Mouse (Mus musculus) megakaryocyte progenitor cell, adult 5-6 weeks (primary cell): ENCODE measurements around the gene Cnn2. TPM values are rescaled to one million over a fixed set of nuclear protein-coding genes. Genes with fewer than 3 reads are reported as not detected.
A peak's percentile ranks its signal among the peaks of the same experiment; 100 is the strongest.
"Not testable (repeated sequence)": the region's sequence is repeated elsewhere in the genome, so short reads cannot be mapped to it uniquely, and the experiment has no call there.

ENCODE experiments used
- ATAC-seq: replicated peaks from 2 replicates; pipeline ENCODE4 v1.8.0; 2016; ENCODE audit warnings: mild to moderate bottlenecking, moderate TSS enrichment, inconsistent platforms; ENCODE audit not compliant: poor library complexity
- total RNA-seq, 2 experiments: library from RNA; stranded (forward) in 1 of 2; stranded (reverse) in 1 of 2; fragments of 157-497, 149-512 nt in 1 of 2; fragments of 200-1000 nt in 1 of 2; gene quantifications; 2 replicates each; pipeline versions ENCODE4 v1.2.3 to v1.2.4; 2015 to 2017

Cnn2 gene
- total RNA-seq, 2 experiments from 2014 or later: 52.8 to 84.1 TPM

GRCm38 (mm10) chr10:80033511-80034391 lies 45.4 kb downstream of the Cnn2 start:
- peak; percentile 54 for ATAC-seq

GRCm38 (mm10) chr10:80035148-80035547 lies 46.8 kb downstream of the Cnn2 start:
- ATAC-seq: no peak

GRCm38 (mm10) chr10:80035686-80036085 lies 47.3 kb downstream of the Cnn2 start:
- ATAC-seq: no peak

- ATAC-seq: no peak
Measured at GRCm38 (mm10) chr10:80036832-80037231, 48.4 kb downstream of the Cnn2 start.

- peak; percentile 95 for ATAC-seq
Measured at GRCm38 (mm10) chr10:80039559-80039979, 51.2 kb downstream of the Cnn2 start, which contains the start of gene Polr2e. Gene Polr2e (minus strand): TSS chr10:80039795.

- not testable (repeated sequence) for ATAC-seq
Measured at GRCm38 (mm10) chr10:80041409-80042060, 53.2 kb downstream of the Cnn2 start.

GRCm38 (mm10) chr10:80044087-80044486 lies 55.7 kb downstream of the Cnn2 start:
- ATAC-seq: 0 out of 2 replicates have a peak, but pooled peaks have one; percentile 9

GRCm38 (mm10) chr10:80045364-80045763 lies 57.0 kb downstream of the Cnn2 start:
- not testable (repeated sequence) for ATAC-seq

Other genes with a start within 250 kb of the Cnn2 start
Only the 30 nearest of the 33 such genes appear.
- gene Rnf126, start 221.6 kb upstream of the Cnn2 start, total RNA-seq (2015): 55.6 and 63.0 TPM in 2 replicates
- 18.4 and 20.2 TPM in 2 replicates for gene Rnf126, start 221.6 kb upstream of the Cnn2 start, total RNA-seq (2017)
- gene Fstl3, start 211.3 kb upstream of the Cnn2 start, total RNA-seq (2015): 1.6 and 2.7 TPM in 2 replicates
- gene Fstl3, start 211.3 kb upstream of the Cnn2 start, total RNA-seq (2017): 1.3 and 3.6 TPM in 2 replicates
- gene Prss57, start 197.6 kb upstream of the Cnn2 start, total RNA-seq (2015): 160 and 189 TPM in 2 replicates
- gene Prss57, start 197.6 kb upstream of the Cnn2 start, total RNA-seq (2017): 95.1 and 100.0 TPM in 2 replicates
- gene Palm, start 195.0 kb upstream of the Cnn2 start, total RNA-seq (2015): 65.3 and 71.4 TPM in 2 replicates
- 43.4 and 53.4 TPM in 2 replicates for gene Palm, start 195.0 kb upstream of the Cnn2 start, total RNA-seq (2017)
- not detected in 2 replicates for gene Misp, start 167.6 kb upstream of the Cnn2 start, total RNA-seq (2015)
- 0.58 TPM in 1 of 2 replicates, not detected in the other for gene Misp, start 167.6 kb upstream of the Cnn2 start, total RNA-seq (2017)
- 218 and 262 TPM in 2 replicates for gene Ptbp1, start 134.2 kb upstream of the Cnn2 start, total RNA-seq (2015)
- gene Ptbp1, start 134.2 kb upstream of the Cnn2 start, total RNA-seq (2017): 172 and 187 TPM in 2 replicates
- gene Prtn3, start 114.1 kb upstream of the Cnn2 start, total RNA-seq (2015): 3,382 and 3,510 TPM in 2 replicates
- gene Prtn3, start 114.1 kb upstream of the Cnn2 start, total RNA-seq (2017): 738 and 1,001 TPM in 2 replicates
- 39.0 and 41.2 TPM in 2 replicates for gene Plppr3, start 114.0 kb upstream of the Cnn2 start, total RNA-seq (2015)
- gene Plppr3, start 114.0 kb upstream of the Cnn2 start, total RNA-seq (2017): 93.9 and 96.9 TPM in 2 replicates
- gene Elane, start 102.3 kb upstream of the Cnn2 start, total RNA-seq (2015): 6,143 and 8,228 TPM in 2 replicates
- 2,359 and 2,989 TPM in 2 replicates for gene Elane, start 102.3 kb upstream of the Cnn2 start, total RNA-seq (2017)
- 0.49 and 0.56 TPM in 2 replicates for gene Cfd, start 97.7 kb upstream of the Cnn2 start, total RNA-seq (2015)
- gene Cfd, start 97.7 kb upstream of the Cnn2 start, total RNA-seq (2017): 1.2 TPM in 1 of 2 replicates, not detected in the other
- 13.9 and 14.4 TPM in 2 replicates for gene Med16, start 79.7 kb upstream of the Cnn2 start, total RNA-seq (2015)
- gene Med16, start 79.7 kb upstream of the Cnn2 start, total RNA-seq (2017): 22.1 and 24.8 TPM in 2 replicates
- not detected in 2 replicates for gene Gm26602, start 77.7 kb upstream of the Cnn2 start, total RNA-seq (2015)
- not detected in 2 replicates for gene Gm26602, start 77.7 kb upstream of the Cnn2 start, total RNA-seq (2017)
- 0.15 TPM in 2 replicates for gene Kiss1r, start 71.6 kb upstream of the Cnn2 start, total RNA-seq (2015)
- 0.25 and 1.3 TPM in 2 replicates for gene Kiss1r, start 71.6 kb upstream of the Cnn2 start, total RNA-seq (2017)
- gene R3hdm4, start 67.4 kb upstream of the Cnn2 start, total RNA-seq (2015): 72.3 and 78.7 TPM in 2 replicates
- gene R3hdm4, start 67.4 kb upstream of the Cnn2 start, total RNA-seq (2017): 35.1 and 50.7 TPM in 2 replicates
- 19.9 and 21.6 TPM in 2 replicates for gene Arid3a, start 61.5 kb upstream of the Cnn2 start, total RNA-seq (2015)
- gene Arid3a, start 61.5 kb upstream of the Cnn2 start, total RNA-seq (2017): 31.0 and 32.2 TPM in 2 replicates
- 36.8 and 57.4 TPM in 2 replicates for gene Wdr18, start 28.4 kb upstream of the Cnn2 start, total RNA-seq (2015)
- gene Wdr18, start 28.4 kb upstream of the Cnn2 start, total RNA-seq (2017): 24.6 and 29.7 TPM in 2 replicates
- gene Grin3b, start 17.9 kb upstream of the Cnn2 start, total RNA-seq (2015): not detected in 2 replicates
- gene Grin3b, start 17.9 kb upstream of the Cnn2 start, total RNA-seq (2017): not detected in 2 replicates
- 38.9 and 44.2 TPM in 2 replicates for gene Tmem259, start 4.3 kb upstream of the Cnn2 start, total RNA-seq (2015)
- 44.6 and 54.8 TPM in 2 replicates for gene Tmem259, start 4.3 kb upstream of the Cnn2 start, total RNA-seq (2017)
- gene Abca7, start 7.9 kb downstream of the Cnn2 start, total RNA-seq (2015): 15.4 and 15.8 TPM in 2 replicates
- gene Abca7, start 7.9 kb downstream of the Cnn2 start, total RNA-seq (2017): 17.0 and 17.5 TPM in 2 replicates
- 64.1 and 69.0 TPM in 2 replicates for gene Arhgap45, start 28.1 kb downstream of the Cnn2 start, total RNA-seq (2015)
- gene Arhgap45, start 28.1 kb downstream of the Cnn2 start, total RNA-seq (2017): 112 and 121 TPM in 2 replicates
- gene Polr2e, start 51.2 kb downstream of the Cnn2 start, total RNA-seq (2015): 93.3 and 99.5 TPM in 2 replicates
- 74.3 and 89.9 TPM in 2 replicates for gene Polr2e, start 51.2 kb downstream of the Cnn2 start, total RNA-seq (2017)
- gene Gpx4, start 58.6 kb downstream of the Cnn2 start, total RNA-seq (2015): 253 and 271 TPM in 2 replicates
- gene Gpx4, start 58.6 kb downstream of the Cnn2 start, total RNA-seq (2017): 358 and 365 TPM in 2 replicates
- 16.9 and 19.5 TPM in 2 replicates for gene Sbno2, start 117.0 kb downstream of the Cnn2 start, total RNA-seq (2015)
- gene Sbno2, start 117.0 kb downstream of the Cnn2 start, total RNA-seq (2017): 19.1 and 24.0 TPM in 2 replicates
- 71.7 and 81.1 TPM in 2 replicates for gene Stk11, start 127.2 kb downstream of the Cnn2 start, total RNA-seq (2015)
- gene Stk11, start 127.2 kb downstream of the Cnn2 start, total RNA-seq (2017): 159 and 172 TPM in 2 replicates
- 187 and 199 TPM in 2 replicates for gene Atp5d, start 150.0 kb downstream of the Cnn2 start, total RNA-seq (2015)
- gene Atp5d, start 150.0 kb downstream of the Cnn2 start, total RNA-seq (2017): 37.6 and 39.3 TPM in 2 replicates
- gene Cbarp, start 152.3 kb downstream of the Cnn2 start, total RNA-seq (2015): 3.8 and 4.8 TPM in 2 replicates
- 2.0 and 2.2 TPM in 2 replicates for gene Cbarp, start 152.3 kb downstream of the Cnn2 start, total RNA-seq (2017)
- gene Midn, start 159.7 kb downstream of the Cnn2 start, total RNA-seq (2015): 21.4 and 22.2 TPM in 2 replicates
- gene Midn, start 159.7 kb downstream of the Cnn2 start, total RNA-seq (2017): 12.7 and 17.9 TPM in 2 replicates
- 16.1 and 18.4 TPM in 2 replicates for gene Cirbp, start 177.4 kb downstream of the Cnn2 start, total RNA-seq (2015)
- gene Cirbp, start 177.4 kb downstream of the Cnn2 start, total RNA-seq (2017): 35.4 and 60.4 TPM in 2 replicates
- 17.2 and 18.2 TPM in 2 replicates for gene 1600002K03Rik, start 184.4 kb downstream of the Cnn2 start, total RNA-seq (2015)
- 13.4 and 13.5 TPM in 2 replicates for gene 1600002K03Rik, start 184.4 kb downstream of the Cnn2 start, total RNA-seq (2017)
- gene Efna2, start 190.9 kb downstream of the Cnn2 start, total RNA-seq (2015): 0.54 TPM in 1 of 2 replicates, not detected in the other
- gene Efna2, start 190.9 kb downstream of the Cnn2 start, total RNA-seq (2017): 0.37 TPM in 1 of 2 replicates, not detected in the other